22 mouse cellular contexts compared by ENCODE assay signal in genomic region chr14:22222574-22222973, GRCm38 (mm10).
A peak's percentile ranks its signal among the peaks of the same experiment; 100 is the strongest.
DNase-seq lines count a peak whose midpoint lies in the region; ATAC-seq and TF ChIP-seq lines count a peak whose summit lies in the region.
"Had no signal": no experiment of that assay in that cellular context is flagged by ENCODE, and none has a peak within 500 bp of the region (broad histone marks: within the 10 kb centered on the region; RNA-seq: fewer than 3 reads in every experiment).

No protein-coding gene starts in this region.

- no peaks in the 10 kb centered on the region; the same call in 1 of the 2 replicates for H3K9me3 ChIP-seq in lung, embryonic 14.5 days (ENCODE audit: low read depth, low read length)
- no peaks in the 10 kb centered on the region for H3K9me3 ChIP-seq in stomach, embryonic 15.5 days
- H3K9me3 ChIP-seq in stomach, postnatal 0 days (ENCODE audit: control insufficient read depth, low read length): no peaks in the 10 kb centered on the region
- H3K9me3 ChIP-seq: embryonic facial prominence, embryonic 15.5 days; forebrain, embryonic 15.5 days had no signal

- H3K4me2 ChIP-seq in lung, embryonic 14.5 days: no peak overlapping the region
- H3K4me2 ChIP-seq in stomach, embryonic 15.5 days: no peak overlapping the region
- H3K4me2 ChIP-seq in stomach, postnatal 0 days (replicated peaks; ENCODE audit: low read depth): no peak overlapping the region
- H3K4me2 ChIP-seq: embryonic facial prominence, embryonic 13.5 days; embryonic facial prominence, embryonic 15.5 days; forebrain, embryonic 13.5 days; forebrain, embryonic 15.5 days had no signal

- H3K27ac ChIP-seq in liver, adult 2 months (replicated peaks; ENCODE audit: insufficient read depth, low read depth, low read length): no peak overlapping the region
- H3K27ac ChIP-seq in lung, embryonic 14.5 days (ENCODE audit: low read depth): no peak overlapping the region
- no peak overlapping the region for H3K27ac ChIP-seq in stomach, embryonic 15.5 days
- no peak overlapping the region for H3K27ac ChIP-seq in stomach, postnatal 0 days (replicated peaks)
- H3K27ac ChIP-seq: embryonic facial prominence, embryonic 13.5 days; embryonic facial prominence, embryonic 15.5 days; forebrain, embryonic 13.5 days; forebrain, embryonic 15.5 days had no signal

- peak; percentile 57; the same call in 1 of the 2 replicates for ATAC-seq in lung, embryonic 14.5 days (ENCODE audit: insufficient read depth)
- ATAC-seq in stomach, embryonic 15.5 days (ENCODE audit: insufficient read depth, low FRiP score, low read depth): peak; percentile 18; the same call in 1 of the 2 replicates
- peak; percentile 60; the same call in 1 of the 2 replicates for ATAC-seq in stomach, postnatal 0 days (ENCODE audit: low FRiP score, low TSS enrichment)
- ATAC-seq: forebrain, embryonic 13.5 days; forebrain, embryonic 15.5 days had no signal

- no peaks in the 10 kb centered on the region for H3K36me3 ChIP-seq in liver, adult 2 months (ENCODE audit: control insufficient read depth, insufficient read depth, low read length)
- no peaks in the 10 kb centered on the region for H3K36me3 ChIP-seq in lung, embryonic 14.5 days (ENCODE audit: insufficient read depth)
- H3K36me3 ChIP-seq in stomach, embryonic 15.5 days: no peaks in the 10 kb centered on the region
- 0 out of 2 replicates have a peak, but pooled peaks cover 2% of the 10 kb centered on the region for H3K36me3 ChIP-seq in stomach, postnatal 0 days (ENCODE audit: control insufficient read depth, insufficient read depth, low read length)
- H3K36me3 ChIP-seq: embryonic facial prominence, embryonic 13.5 days; embryonic facial prominence, embryonic 15.5 days; forebrain, embryonic 15.5 days had no signal

- no peak for TF ChIP-seq CTCF in liver, adult 2 months (IDR thresholded peaks at IDR 0.05; ENCODE audit: low read depth, low read length)
- TF ChIP-seq CTCF in lung, embryonic 14.5 days (IDR thresholded peaks at IDR 0.05; ENCODE audit: low read depth): no peak
- no peak for TF ChIP-seq CTCF in stomach, postnatal 0 days (IDR thresholded peaks at IDR 0.05; ENCODE audit: low read depth)

- H3K4me1 ChIP-seq in liver, adult 2 months (ENCODE audit: control insufficient read depth, insufficient read depth, low read length): no peaks in the 10 kb centered on the region; the same call in 1 of the 2 replicates
- H3K4me1 ChIP-seq in lung, embryonic 14.5 days (ENCODE audit: insufficient read depth): peaks cover 12% of the 10 kb centered on the region
- H3K4me1 ChIP-seq in stomach, embryonic 15.5 days: no peaks in the 10 kb centered on the region
- H3K4me1 ChIP-seq in stomach, postnatal 0 days (replicated peaks; ENCODE audit: control insufficient read depth, insufficient read depth): no peaks in the 10 kb centered on the region
- H3K4me1 ChIP-seq: embryonic facial prominence, embryonic 13.5 days; embryonic facial prominence, embryonic 15.5 days; forebrain, embryonic 13.5 days; forebrain, embryonic 15.5 days had no signal

- H3K9ac ChIP-seq in liver, adult 2 months (ENCODE audit: low read depth, low read length): no peak overlapping the region
- H3K9ac ChIP-seq in lung, embryonic 14.5 days: no peak overlapping the region
- no peak overlapping the region for H3K9ac ChIP-seq in stomach, embryonic 15.5 days
- no peak overlapping the region for H3K9ac ChIP-seq in stomach, postnatal 0 days (ENCODE audit: low read length)
- H3K9ac ChIP-seq: embryonic facial prominence, embryonic 13.5 days; embryonic facial prominence, embryonic 15.5 days; forebrain, embryonic 13.5 days; forebrain, embryonic 15.5 days had no signal

- no peak overlapping the region for H3K4me3 ChIP-seq in liver, adult 2 months (ENCODE audit: insufficient read depth, low read depth, low read length)
- no peak overlapping the region for H3K4me3 ChIP-seq in lung, embryonic 14.5 days (ENCODE audit: low read depth, low read length)
- no peak overlapping the region for H3K4me3 ChIP-seq in stomach, embryonic 15.5 days (replicated peaks)
- H3K4me3 ChIP-seq in stomach, postnatal 0 days (ENCODE audit: low read depth, low read length): no peak overlapping the region
- H3K4me3 ChIP-seq: embryonic facial prominence, embryonic 13.5 days; embryonic facial prominence, embryonic 15.5 days; erythroblast, embryonic 14.5 days; forebrain, embryonic 13.5 days; forebrain, embryonic 15.5 days had no signal

- DNase-seq in liver, adult 2 months (ENCODE audit: extremely low read depth, low read depth, low spot score): peak; percentile 26
- no peak for DNase-seq in liver
- DNase-seq in lung, embryonic 14.5 days: no peak
- no peak for DNase-seq in lung, postnatal 25 days (ENCODE audit: low spot score)
- DNase-seq in stomach, postnatal 0 days (ENCODE audit: low spot score): peak; percentile 16
- DNase-seq in testis, postnatal 10 days (ENCODE audit: low spot score): no peak
- DNase-seq: adrenal gland, adult 2 months; adrenal gland, postnatal 10 days; adrenal gland, postnatal 25 days; cerebellum, adult 11 months; cerebellum, adult 18-20 months; cerebellum, adult 8-10 months; cerebellum, adult 9-11 months; cerebellum, postnatal 14 days; cerebellum, postnatal 36 days; embryo, embryonic 11 days had no signal

- no peaks in the 10 kb centered on the region for H3K79me2 ChIP-seq in liver, adult 2 months (ENCODE audit: control insufficient read depth, insufficient read depth, low read length)

- TF ChIP-seq EP300 in stomach, postnatal 0 days (optimal IDR thresholded peaks at IDR 0.05): no peak

- WGBS in liver, adult 2 months: 59% methylated on average over 3 of the region's 3 CpGs
- WGBS in lung, embryonic 14.5 days: 65% methylated on average over 3 of the region's 3 CpGs
- 65% methylated on average over 3 of the region's 3 CpGs for WGBS in stomach, embryonic 15.5 days
- 59% methylated on average over 3 of the region's 3 CpGs for WGBS in stomach, postnatal 0 days

- TF ChIP-seq POLR2A in liver, adult 2 months (IDR thresholded peaks at IDR 0.05; ENCODE audit: extremely low read depth, insufficient read depth, low read length): no peak

- H3K27me3 ChIP-seq in liver, adult 2 months (ENCODE audit: control insufficient read depth, insufficient read depth, low read length): no peaks in the 10 kb centered on the region
- H3K27me3 ChIP-seq in lung, embryonic 14.5 days (ENCODE audit: insufficient read depth, low read length): no peaks in the 10 kb centered on the region; the same call in 1 of the 2 replicates
- no peaks in the 10 kb centered on the region for H3K27me3 ChIP-seq in stomach, embryonic 15.5 days (replicated peaks)
- H3K27me3 ChIP-seq in stomach, postnatal 0 days (ENCODE audit: control insufficient read depth, insufficient read depth, low read length): no peaks in the 10 kb centered on the region
- H3K27me3 ChIP-seq: embryonic facial prominence, embryonic 13.5 days; embryonic facial prominence, embryonic 15.5 days; forebrain, embryonic 15.5 days had no signal

Comparison
In these comparisons a context has a peak if more than half of its experiments do, and no peak if none do; other contexts are left out.
1. DNase-seq: peak in liver, adult 2 months (single experiment) and stomach, postnatal 0 days (single experiment); none in liver (single experiment), lung, embryonic 14.5 days (single experiment), lung, postnatal 25 days (single experiment) and testis, postnatal 10 days (single experiment).
2. Peak in every context shown above with its lines, with median percentiles within 50 percentile points of each other: ATAC-seq.